In the genomic region with DNA sequence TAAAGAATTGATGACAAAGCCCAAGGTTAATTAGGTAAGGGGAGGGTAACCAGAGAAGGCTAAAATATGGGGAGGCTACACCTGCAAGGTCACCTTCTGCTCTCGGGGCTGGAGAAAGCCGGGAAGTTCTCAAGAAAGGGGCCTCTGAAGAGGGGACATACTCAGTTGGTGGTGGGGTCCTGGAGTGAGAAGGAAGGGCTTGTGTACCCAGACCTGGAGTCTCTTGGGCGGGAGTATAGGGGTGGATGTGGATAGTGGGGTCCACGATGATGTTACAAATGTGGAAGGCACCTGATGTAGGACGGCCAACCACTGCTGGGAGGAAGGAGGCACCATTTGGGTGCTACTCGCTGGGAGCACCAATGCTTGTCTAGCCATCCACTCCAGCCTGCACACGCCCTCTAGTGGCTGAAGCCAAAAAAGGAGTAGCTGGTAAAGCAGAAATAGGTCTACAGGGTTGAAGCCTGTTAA, we compare ENCODE assay signal across 8 mouse cellular contexts. TPM values are rescaled to one million over a fixed set of nuclear protein-coding genes. Genes with fewer than 3 reads are reported as not detected.
A peak's percentile ranks its signal among the peaks of the same experiment; 100 is the strongest.
DNase-seq lines count a peak whose midpoint lies in the region; ATAC-seq lines count a peak whose summit lies in the region.

No protein-coding gene starts in this region.

- no peak overlapping the region for H3K4me2 ChIP-seq in intestine, embryonic 15.5 days (replicated peaks)
- H3K4me2 ChIP-seq in midbrain, embryonic 11.5 days: no peak overlapping the region

- no peaks in the 10 kb centered on the region for H3K27me3 ChIP-seq in intestine, embryonic 15.5 days (replicated peaks)
- no peaks in the 10 kb centered on the region for H3K27me3 ChIP-seq in midbrain, embryonic 11.5 days (ENCODE audit: control insufficient read depth, insufficient read depth, low read length)

- H3K4me1 ChIP-seq in intestine, embryonic 15.5 days (replicated peaks): peaks cover 19% of the 10 kb centered on the region
- peaks cover 10% of the 10 kb centered on the region for H3K4me1 ChIP-seq in midbrain, embryonic 11.5 days (ENCODE audit: control insufficient read depth, insufficient read depth, low read length)

- H3K9me3 ChIP-seq in intestine, embryonic 15.5 days: no peaks in the 10 kb centered on the region
- H3K9me3 ChIP-seq in midbrain, embryonic 11.5 days (ENCODE audit: control insufficient read depth, low read length): no peaks in the 10 kb centered on the region

- WGBS in intestine, embryonic 15.5 days: 16% methylated on average over 7 of the region's 7 CpGs
- 27% methylated on average over 7 of the region's 7 CpGs for WGBS in midbrain, embryonic 11.5 days

- ATAC-seq in intestine, embryonic 15.5 days: peak; percentile 48
- ATAC-seq in midbrain, embryonic 11.5 days (ENCODE audit: low FRiP score): peak; percentile 86

- peak overlapping the region; percentile 56 for H3K27ac ChIP-seq in intestine, embryonic 15.5 days
- no peak overlapping the region for H3K27ac ChIP-seq in midbrain, embryonic 11.5 days (ENCODE audit: low read depth, low read length)

- DNase-seq in 3T3-L1 (ENCODE audit: low read depth, low spot score): peak; percentile 79
- peak; percentile 64 for DNase-seq in adrenal gland, adult 2 months
- DNase-seq in embryo, embryonic 9.5 days (ENCODE audit: extremely low spot score): peak; percentile 69
- DNase-seq in gastrocnemius, postnatal 4 days (ENCODE audit: low spot score in 2 of 2): peak; percentile 51 to 71
- DNase-seq in left cerebral cortex, adult 9 months (ENCODE audit: low spot score in 2 of 2): peak; percentile 48 to 85
- DNase-seq in midbrain, embryonic 11.5 days (ENCODE audit: low spot score, missing footprints): peak; percentile 97
- peak; percentile 73 for DNase-seq in right cerebral cortex, postnatal 4 days

- no peak overlapping the region for H3K4me3 ChIP-seq in intestine, embryonic 15.5 days (replicated peaks)
- no peak overlapping the region for H3K4me3 ChIP-seq in midbrain, embryonic 11.5 days (ENCODE audit: low read depth, low read length)

- H3K36me3 ChIP-seq in intestine, embryonic 15.5 days: no peaks in the 10 kb centered on the region
- no peaks in the 10 kb centered on the region for H3K36me3 ChIP-seq in midbrain, embryonic 11.5 days (ENCODE audit: control insufficient read depth, insufficient read depth, low read length)

- H3K9ac ChIP-seq in intestine, embryonic 15.5 days: no peak overlapping the region
- no peak overlapping the region for H3K9ac ChIP-seq in midbrain, embryonic 11.5 days (ENCODE audit: low read length)

RNA-seq across cellular contexts. Expression of gene Gm1113, which starts 5.9 kb away (rescaled TPM):
- not detected for total RNA-seq in adrenal gland, adult 2 months (2021)
- polyA plus RNA-seq in adrenal gland, adult 2 months (2012; rRNA removed): not detected in 2 replicates
- not detected for total RNA-seq in gastrocnemius, postnatal 4 days (2021)
- polyA plus RNA-seq in intestine, embryonic 15.5 days (2015; fragmentation: Nextera tagmentation; extraction: Ambion mirVana): not detected in 2 replicates
- polyA plus RNA-seq in midbrain, embryonic 11.5 days (2014; fragmentation: Nextera tagmentation; extraction: Ambion mirVana): not detected in 2 replicates

RNA-seq across cellular contexts. Expression of gene Ddx25, which starts 34.4 kb away (rescaled TPM):
- total RNA-seq in adrenal gland, adult 2 months (2021): 1 to 10 TPM in 1 of 2 experiments, under 1 TPM in 1; 0.63 to 1.1 TPM
- 0.17 and 0.19 TPM in 2 replicates for polyA plus RNA-seq in adrenal gland, adult 2 months (2012; rRNA removed)
- under 1 TPM; 0.10 to 0.15 TPM for total RNA-seq in gastrocnemius, postnatal 4 days (2021)
- polyA plus RNA-seq in intestine, embryonic 15.5 days (2015; fragmentation: Nextera tagmentation; extraction: Ambion mirVana): 1.6 and 1.7 TPM in 2 replicates
- 9.5 and 9.8 TPM in 2 replicates for polyA plus RNA-seq in midbrain, embryonic 11.5 days (2014; fragmentation: Nextera tagmentation; extraction: Ambion mirVana)

RNA-seq across cellular contexts. Expression of gene Pus3, which starts 34.4 kb away (rescaled TPM):
- 10 to 100 TPM; 12.3 to 12.5 TPM for total RNA-seq in adrenal gland, adult 2 months (2021)
- 0.21 and 0.33 TPM in 2 replicates for polyA plus RNA-seq in adrenal gland, adult 2 months (2012; rRNA removed)
- total RNA-seq in gastrocnemius, postnatal 4 days (2021): 10 to 100 TPM in 1 of 2 experiments, 1 to 10 TPM in 1; 9.0 to 11.8 TPM
- 18.3 and 18.9 TPM in 2 replicates for polyA plus RNA-seq in intestine, embryonic 15.5 days (2015; fragmentation: Nextera tagmentation; extraction: Ambion mirVana)
- polyA plus RNA-seq in midbrain, embryonic 11.5 days (2014; fragmentation: Nextera tagmentation; extraction: Ambion mirVana): 23.8 and 24.8 TPM in 2 replicates

RNA-seq across cellular contexts. Expression of gene Pate2, which starts 46.1 kb away (rescaled TPM):
- total RNA-seq in adrenal gland, adult 2 months (2021): under 1 TPM in 1 of 2 experiments, not detected in 1; 0.28 TPM
- 0.08 and 0.09 TPM in 2 replicates for polyA plus RNA-seq in adrenal gland, adult 2 months (2012; rRNA removed)
- under 1 TPM; 0.21 to 0.42 TPM for total RNA-seq in gastrocnemius, postnatal 4 days (2021)
- polyA plus RNA-seq in intestine, embryonic 15.5 days (2015; fragmentation: Nextera tagmentation; extraction: Ambion mirVana): 0.45 and 0.77 TPM in 2 replicates
- polyA plus RNA-seq in midbrain, embryonic 11.5 days (2014; fragmentation: Nextera tagmentation; extraction: Ambion mirVana): 0.96 and 1.8 TPM in 2 replicates

RNA-seq across cellular contexts. Expression of gene Hyls1, which starts 46.2 kb away (rescaled TPM):
- 1 to 10 TPM; 3.6 to 3.9 TPM for total RNA-seq in adrenal gland, adult 2 months (2021)
- polyA plus RNA-seq in adrenal gland, adult 2 months (2012; rRNA removed): 0.53 and 0.66 TPM in 2 replicates
- 1 to 10 TPM; 3.0 to 4.1 TPM for total RNA-seq in gastrocnemius, postnatal 4 days (2021)
- 11.6 and 14.2 TPM in 2 replicates for polyA plus RNA-seq in intestine, embryonic 15.5 days (2015; fragmentation: Nextera tagmentation; extraction: Ambion mirVana)
- 32.6 and 34.7 TPM in 2 replicates for polyA plus RNA-seq in midbrain, embryonic 11.5 days (2014; fragmentation: Nextera tagmentation; extraction: Ambion mirVana)

Comparison
In these comparisons a context has a peak if more than half of its experiments do, and no peak if none do; other contexts are left out.
1. RNA of gene Pus3, which starts 34.4 kb away (polyA plus RNA-seq): 23.8 to 24.8 TPM in midbrain, embryonic 11.5 days and 18.3 to 18.9 TPM in intestine, embryonic 15.5 days; 0.21 to 0.33 TPM in adrenal gland, adult 2 months; every median in the first group is over 10 times any median in the second.
2. Peak in every context shown above with its lines, with median percentiles within 50 percentile points of each other: DNase-seq.